8 mouse cellular contexts compared by ENCODE assay signal in genomic region chr4:141065123-141065522, GRCm38 (mm10). TPM values are rescaled to one million over a fixed set of nuclear protein-coding genes. Genes with fewer than 3 reads are reported as not detected.
DNase-seq lines count a peak whose midpoint lies in the region; TF ChIP-seq lines count a peak whose summit lies in the region.

No protein-coding gene starts in this region.

- peak; percentile 89 for DNase-seq in CH12.LX (ENCODE audit: extremely low read depth)
- peak; percentile 88 for DNase-seq in adrenal gland, postnatal 10 days
- peak; percentile 92 for DNase-seq in embryo, embryonic 11 days
- DNase-seq in gastrocnemius, postnatal 4 days (ENCODE audit: low spot score in 2 of 2), result peak; percentile 69 to 81
- DNase-seq in kidney, postnatal 36 days, result peak; percentile 88 to 93
- peak; percentile 66 for DNase-seq in lung, adult 2 months
- peak; percentile 75 for DNase-seq in ovary, postnatal 14 days (ENCODE audit: low spot score)
- peak; percentile 92 for DNase-seq in thymus, postnatal 4 days

- no peaks in the 10 kb centered on the region for H3K27me3 ChIP-seq in CH12.LX (replicated peaks)

- 6% methylated on average over 8 of the region's 8 CpGs for WGBS in lung, adult 2 months

- in situ Hi-C loops in CH12.LX (cut with MboI; ENCODE audit: low pct_ligation_motif_present, low pct_unique_long_range_greater_than_20kb, low sequenced_read_pairs), result no loop called here

- TF ChIP-seq CTCF in CH12.LX (conservative IDR thresholded peaks at IDR 0.05 in 1 of 2, IDR thresholded peaks at IDR 0.05 in 1 of 2; ENCODE audit: low read depth in 2 of 2, low read length in 2 of 2), result peak; percentile 82 to 100
- TF ChIP-seq CTCF in lung, adult 2 months (IDR thresholded peaks at IDR 0.05; ENCODE audit: insufficient read depth, low read length), result peak; percentile 100

- no peak for TF ChIP-seq EP300 in CH12.LX (IDR thresholded peaks at IDR 0.05; ENCODE audit: low read length)

- TF ChIP-seq POLR2A in CH12.LX (IDR thresholded peaks at IDR 0.05; ENCODE audit: low read depth, low read length), result peak; percentile 35; the same call in 1 of the 2 replicates
- no peak for TF ChIP-seq POLR2A in lung, adult 2 months (IDR thresholded peaks at IDR 0.05; ENCODE audit: borderline replicate concordance, extremely low read depth, low read depth, low read length)

- no peaks in the 10 kb centered on the region for H3K9me3 ChIP-seq in CH12.LX (replicated peaks; ENCODE audit: low read length)

- H3K4me1 ChIP-seq in CH12.LX (ENCODE audit: control insufficient read depth in 1 of 2, insufficient read depth in 2 of 2), result peaks cover 0 to 10% of the 10 kb centered on the region in 2 experiments; a peak in 1 of 4 replicates
- peaks cover 3% of the 10 kb centered on the region for H3K4me1 ChIP-seq in lung, adult 2 months (ENCODE audit: control insufficient read depth, insufficient read depth, low read length)

- peak; percentile 86 for TF ChIP-seq RAD21 in CH12.LX (IDR thresholded peaks at IDR 0.05; ENCODE audit: low read depth, low read length)

- no peaks in the 10 kb centered on the region for H3K79me2 ChIP-seq in CH12.LX (replicated peaks; ENCODE audit: control insufficient read depth, extremely low read depth, insufficient read depth, poor library complexity, severe bottlenecking)

- dilution Hi-C loops in CH12.LX (cut with MboI; ENCODE audit: extremely low pct_ligation_motif_present, extremely low pct_unique_long_range_greater_than_20kb, low sequenced_read_pairs), result no loop called here

- H3K4me3 ChIP-seq in CH12.LX (replicated peaks in 1 of 3; ENCODE audit: low read depth in 2 of 3, low read length in 2 of 3, poor library complexity in 1 of 3), result no peak overlapping the region
- H3K4me3 ChIP-seq in lung, adult 2 months (replicated peaks; ENCODE audit: extremely low read depth, low read depth, low read length), result no peak overlapping the region

- no peak overlapping the region for H3K4me2 ChIP-seq in CH12.LX (ENCODE audit: insufficient read depth, low read depth, poor library complexity, severe bottlenecking)

- no peak overlapping the region for H3K27ac ChIP-seq in CH12.LX (ENCODE audit: insufficient read depth, low read depth)

- no peak overlapping the region for H3K9ac ChIP-seq in CH12.LX (ENCODE audit: insufficient read depth, low read depth)

- peaks cover 47 to 55% of the 10 kb centered on the region in 2 experiments for H3K36me3 ChIP-seq in CH12.LX (replicated peaks in 1 of 2; ENCODE audit: control insufficient read depth in 1 of 2, insufficient read depth in 1 of 2, low read length in 1 of 2)

TF ChIP-seq in CH12.LX, 34 proteins besides CTCF, POLR2A, EP300 and RAD21:
- TF ChIP-seq MYC (IDR thresholded peaks at IDR 0.05; ENCODE audit: low read depth, low read length) (peak; percentile 97), POLR2AphosphoS2 (IDR thresholded peaks at IDR 0.05; ENCODE audit: low read depth, low read length) (no peak), ZMIZ1 (IDR thresholded peaks at IDR 0.05; ENCODE audit: low read depth, low read length) (no peak), KAT2A (IDR thresholded peaks at IDR 0.05; ENCODE audit: insufficient replicate concordance, low read length) (no peak), MAX (IDR thresholded peaks at IDR 0.05; ENCODE audit: low read length) (peak; percentile 95), CHD2 (IDR thresholded peaks at IDR 0.05; ENCODE audit: low read length) (no peak), MAFK (IDR thresholded peaks at IDR 0.05; ENCODE audit: insufficient replicate concordance, low read length) (no peak), MAZ (IDR thresholded peaks at IDR 0.05; ENCODE audit: low read depth, low read length) (no peak), ETS1 (conservative IDR thresholded peaks at IDR 0.05; ENCODE audit: low read depth, low read length) (no peak), USF1 (IDR thresholded peaks at IDR 0.05; ENCODE audit: low read depth, low read length) (peak; percentile 35), SMC3 (IDR thresholded peaks at IDR 0.05; ENCODE audit: low read depth, low read length) (peak; percentile 90), SIN3A (IDR thresholded peaks at IDR 0.05; ENCODE audit: low read length) (no peak), ZNF384 (IDR thresholded peaks at IDR 0.05; ENCODE audit: low read depth, low read length) (no peak), ELF1 (IDR thresholded peaks at IDR 0.05; ENCODE audit: low read depth, low read length) (no peak), JUN (IDR thresholded peaks at IDR 0.05; ENCODE audit: insufficient read depth, low read depth, low read length) (no peak), HCFC1 (IDR thresholded peaks at IDR 0.05; ENCODE audit: low read depth, low read length) (no peak), ZKSCAN1 (IDR thresholded peaks at IDR 0.05; ENCODE audit: borderline replicate concordance, low read depth, low read length) (no peak), NRF1 (IDR thresholded peaks at IDR 0.05; ENCODE audit: low read depth, low read length) (no peak), RCOR1 (conservative IDR thresholded peaks at IDR 0.05; ENCODE audit: low read depth, low read length) (no peak), E2F4 (IDR thresholded peaks at IDR 0.05; ENCODE audit: insufficient replicate concordance, low read depth, low read length) (no peak), ZC3H11A (IDR thresholded peaks at IDR 0.05; ENCODE audit: low read depth, low read length) (no peak), GABPA (IDR thresholded peaks at IDR 0.05; ENCODE audit: insufficient replicate concordance, low read depth, low read length) (no peak), IRF4 (IDR thresholded peaks at IDR 0.05; ENCODE audit: low read depth, low read length) (peak; percentile 56; the same call in 1 of the 2 replicates), MXI1 (IDR thresholded peaks at IDR 0.05; ENCODE audit: low read depth, low read length) (peak; percentile 77), CHD1 (IDR thresholded peaks at IDR 0.05; ENCODE audit: low read depth, low read length) (no peak), BHLHE40 (IDR thresholded peaks at IDR 0.05; ENCODE audit: low read depth, low read length) (peak; percentile 94), JUND (conservative IDR thresholded peaks at IDR 0.05; ENCODE audit: low read depth, low read length) (no peak), USF2 (conservative IDR thresholded peaks at IDR 0.05; ENCODE audit: low read depth, low read length) (0 out of 2 replicates have a peak, but pooled peaks have one; percentile 24), MEF2A (IDR thresholded peaks at IDR 0.05; ENCODE audit: borderline replicate concordance, low read depth, low read length) (no peak), TCF12 (IDR thresholded peaks at IDR 0.05; ENCODE audit: low read depth, low read length) (no peak), PAX5 (IDR thresholded peaks at IDR 0.05; ENCODE audit: low read length) (no peak), NELFE (IDR thresholded peaks at IDR 0.05; ENCODE audit: low read depth, low read length) (peak; percentile 74; the same call in 1 of the 2 replicates), TBP (conservative IDR thresholded peaks at IDR 0.05; ENCODE audit: low read depth, low read length) (no peak), UBTF (IDR thresholded peaks at IDR 0.05; ENCODE audit: low read depth, low read length) (no peak)

RNA-seq across cellular contexts. Expression of gene Crocc, which starts 4.8 kb away (rescaled TPM):
- total RNA-seq in CH12.LX (2012; rRNA removed) (5.9 and 8.3 TPM in 2 replicates), CH12.LX (2014; rRNA removed) (3.5 and 4.3 TPM in 2 replicates)
- polyA plus RNA-seq in CH12.LX (2012; ENCODE audit: insufficient read length, low read depth), result 4.8 and 8.6 TPM in 2 replicates
- 10 to 100 TPM in 1 of 2 experiments, 1 to 10 TPM in 1; 6.7 to 13.2 TPM for total RNA-seq in adrenal gland, postnatal 10 days (2021)
- total RNA-seq in gastrocnemius, postnatal 4 days (2021), result 10 to 100 TPM; 10.4 to 11.6 TPM
- 10.1 and 14.0 TPM in 2 replicates for polyA plus RNA-seq in lung, adult 2 months (2012; rRNA removed)

RNA-seq across cellular contexts. Expression of gene Necap2, which starts 13.0 kb away (rescaled TPM):
- total RNA-seq in CH12.LX (2012; rRNA removed), result 32.6 and 38.9 TPM in 2 replicates
- total RNA-seq in CH12.LX (2014; rRNA removed), result 34.8 and 41.0 TPM in 2 replicates
- polyA plus RNA-seq in CH12.LX (2012; ENCODE audit: insufficient read length, low read depth), result 41.7 and 45.1 TPM in 2 replicates
- 10 to 100 TPM; 54.5 to 57.1 TPM for total RNA-seq in adrenal gland, postnatal 10 days (2021)
- total RNA-seq in gastrocnemius, postnatal 4 days (2021), result 10 to 100 TPM; 36.8 to 37.8 TPM
- polyA plus RNA-seq in lung, adult 2 months (2012; rRNA removed), result 76.7 and 85.5 TPM in 2 replicates

RNA-seq across cellular contexts. Expression of gene Spata21, which starts 23.0 kb away (rescaled TPM):
- total RNA-seq in CH12.LX (2012; rRNA removed) (not detected in 2 replicates), CH12.LX (2014; rRNA removed) (not detected in 2 replicates)
- not detected in 2 replicates for polyA plus RNA-seq in CH12.LX (2012; ENCODE audit: insufficient read length, low read depth)
- total RNA-seq in adrenal gland, postnatal 10 days (2021), result not detected
- under 1 TPM in 1 of 2 experiments, not detected in 1; 0.76 TPM for total RNA-seq in gastrocnemius, postnatal 4 days (2021)
- polyA plus RNA-seq in lung, adult 2 months (2012; rRNA removed), result not detected in 2 replicates

RNA-seq across cellular contexts. Expression of gene Mfap2, which starts 54.9 kb away (rescaled TPM):
- total RNA-seq in CH12.LX (2012; rRNA removed) (not detected in 2 replicates), CH12.LX (2014; rRNA removed) (not detected in 2 replicates)
- not detected in 2 replicates for polyA plus RNA-seq in CH12.LX (2012; ENCODE audit: insufficient read length, low read depth)
- 10 to 100 TPM; 46.9 to 50.7 TPM for total RNA-seq in adrenal gland, postnatal 10 days (2021)
- 100 to 1,000 TPM; 175 to 183 TPM for total RNA-seq in gastrocnemius, postnatal 4 days (2021)
- polyA plus RNA-seq in lung, adult 2 months (2012; rRNA removed), result 173 and 190 TPM in 2 replicates
